Mouse (Mus musculus): Measurements from ENCODE around the gene Hist2h2aa2. TPM values are rescaled to one million over a fixed set of nuclear protein-coding genes. Genes with fewer than 3 reads are reported as not detected.

The Hist2h2aa2 gene
- total RNA-seq, 2 experiments from 2014 or later, result 86.2 TPM; not detected in 1

GRCm38 (mm10) chr3:96238954-96239793 lies 902 bp downstream of the Hist2h2aa2 start, which contains the start of gene Hist2h3c2:
Gene Hist2h3c2, minus strand, starts transcription at chr3:96239127.
- peak; percentile 75 for ATAC-seq (replicated peaks; ENCODE audit: low FRiP score, low TSS enrichment, poor library complexity, severe bottlenecking)

- ATAC-seq (replicated peaks; ENCODE audit: low FRiP score, low TSS enrichment, poor library complexity, severe bottlenecking), result peak; percentile 11
These were observed 2.1 kb downstream of the Hist2h2aa2 start for GRCm38 (mm10) chr3:96237904-96238511.

- ATAC-seq (replicated peaks; ENCODE audit: low FRiP score, low TSS enrichment, poor library complexity, severe bottlenecking), result no peak
These were observed 2.7 kb downstream of the Hist2h2aa2 start for GRCm38 (mm10) chr3:96237335-96237903.

GRCm38 (mm10) chr3:96236834-96237334 lies 3.2 kb downstream of the Hist2h2aa2 start:
- no peak for ATAC-seq (replicated peaks; ENCODE audit: low FRiP score, low TSS enrichment, poor library complexity, severe bottlenecking)

GRCm38 (mm10) chr3:96235836-96236235 lies 4.2 kb downstream of the Hist2h2aa2 start:
- ATAC-seq (replicated peaks; ENCODE audit: low FRiP score, low TSS enrichment, poor library complexity, severe bottlenecking), result no peak

- ATAC-seq (replicated peaks; ENCODE audit: low FRiP score, low TSS enrichment, poor library complexity, severe bottlenecking), result no peak
These were observed 5.2 kb downstream of the Hist2h2aa2 start for GRCm38 (mm10) chr3:96234914-96235313.

- ATAC-seq (replicated peaks; ENCODE audit: low FRiP score, low TSS enrichment, poor library complexity, severe bottlenecking), result no peak
These were observed 8.3 kb downstream of the Hist2h2aa2 start for GRCm38 (mm10) chr3:96231758-96232120.

- peak; percentile 50 for ATAC-seq (replicated peaks; ENCODE audit: low FRiP score, low TSS enrichment, poor library complexity, severe bottlenecking)
These were observed 8.9 kb downstream of the Hist2h2aa2 start for GRCm38 (mm10) chr3:96230910-96231757.

- no peak for ATAC-seq (replicated peaks; ENCODE audit: low FRiP score, low TSS enrichment, poor library complexity, severe bottlenecking)
These were observed 9.7 kb downstream of the Hist2h2aa2 start for GRCm38 (mm10) chr3:96230404-96230803.

GRCm38 (mm10) chr3:96228828-96229227 lies 11.2 kb downstream of the Hist2h2aa2 start:
- no peak for ATAC-seq (replicated peaks; ENCODE audit: low FRiP score, low TSS enrichment, poor library complexity, severe bottlenecking)

GRCm38 (mm10) chr3:96226695-96227648 lies 13.1 kb downstream of the Hist2h2aa2 start:
- ATAC-seq (replicated peaks; ENCODE audit: low FRiP score, low TSS enrichment, poor library complexity, severe bottlenecking), result no peak

GRCm38 (mm10) chr3:96225421-96225820 lies 14.7 kb downstream of the Hist2h2aa2 start:
- no peak for ATAC-seq (replicated peaks; ENCODE audit: low FRiP score, low TSS enrichment, poor library complexity, severe bottlenecking)

- ATAC-seq (replicated peaks; ENCODE audit: low FRiP score, low TSS enrichment, poor library complexity, severe bottlenecking), result no peak
These were observed 17.3 kb downstream of the Hist2h2aa2 start for GRCm38 (mm10) chr3:96222774-96223173.

- no peak for ATAC-seq (replicated peaks; ENCODE audit: low FRiP score, low TSS enrichment, poor library complexity, severe bottlenecking)
These were observed 18.4 kb downstream of the Hist2h2aa2 start for GRCm38 (mm10) chr3:96221640-96222038.

GRCm38 (mm10) chr3:96220765-96221639 lies 19.1 kb downstream of the Hist2h2aa2 start, which contains the start of the genes Hist2h2ac and Hist2h2be:
Gene Hist2h2ac, minus strand, starts transcription at chr3:96220880.
Gene Hist2h2be, plus strand, starts transcription at chr3:96221119.
- peak; percentile 86 for ATAC-seq (replicated peaks; ENCODE audit: low FRiP score, low TSS enrichment, poor library complexity, severe bottlenecking)

- peak; percentile 31; the same call in 1 of the 2 replicates for ATAC-seq (replicated peaks; ENCODE audit: low FRiP score, low TSS enrichment, poor library complexity, severe bottlenecking)
These were observed 19.8 kb downstream of the Hist2h2aa2 start for GRCm38 (mm10) chr3:96220131-96220764.

GRCm38 (mm10) chr3:96219661-96220130 lies 20.4 kb downstream of the Hist2h2aa2 start, which contains the start of the genes Bola1 and Hist2h2ab:
Gene Bola1, minus strand, starts transcription at chr3:96219709.
Gene Hist2h2ab, plus strand, starts transcription at chr3:96219865.
- ATAC-seq (replicated peaks; ENCODE audit: low FRiP score, low TSS enrichment, poor library complexity, severe bottlenecking), result peak; percentile 42

Data from megakaryocyte-erythroid progenitor cell, adult 5-6 weeks (primary cell).